Mouse (Mus musculus): ENCODE data around the gene BC051665. TPM values are rescaled to one million over a fixed set of nuclear protein-coding genes. Genes with fewer than 3 reads are reported as not detected.

The BC051665 gene
- polyA plus RNA-seq, 1 experiment = not detected

GRCm38 (mm10) chr13:60745358-60745757 is 40.8 kb downstream of the BC051665 start:
- Histone ChIP-seq H3K4me3 (ENCODE audit: insufficient read depth, low read depth, low read length) (no peak overlapping the region), H3K4me1 (ENCODE audit: control insufficient read depth, insufficient read depth, low read length) (no peaks in the 10 kb centered on the region), H3K27me3 (replicated peaks; ENCODE audit: control insufficient read depth, insufficient read depth, low read length) (no peaks in the 10 kb centered on the region), H3K36me3 (ENCODE audit: control insufficient read depth, insufficient read depth, low read length) (no peaks in the 10 kb centered on the region; the same call in 1 of the 2 replicates), H3K27ac (ENCODE audit: insufficient read depth, low read depth, low read length) (no peak overlapping the region)
- DNase-seq = no peak
- no peak for TF ChIP-seq POLR2A (IDR thresholded peaks at IDR 0.05; ENCODE audit: low read depth, low read length)
- 94% methylated on average over 12 of the region's 12 CpGs for WGBS

GRCm38 (mm10) chr13:60744736-60745135 is 41.4 kb downstream of the BC051665 start:
- no peak for DNase-seq
- Histone ChIP-seq H3K4me3 (ENCODE audit: insufficient read depth, low read depth, low read length) (no peak overlapping the region), H3K36me3 (ENCODE audit: control insufficient read depth, insufficient read depth, low read length) (peaks cover 1% of the 10 kb centered on the region; the same call in 1 of the 2 replicates), H3K27me3 (replicated peaks; ENCODE audit: control insufficient read depth, insufficient read depth, low read length) (no peaks in the 10 kb centered on the region), H3K27ac (ENCODE audit: insufficient read depth, low read depth, low read length) (no peak overlapping the region), H3K4me1 (ENCODE audit: control insufficient read depth, insufficient read depth, low read length) (no peaks in the 10 kb centered on the region)
- TF ChIP-seq POLR2A (IDR thresholded peaks at IDR 0.05; ENCODE audit: low read depth, low read length) = no peak
- WGBS = 83% methylated on average over 3 of the region's 3 CpGs

GRCm38 (mm10) chr13:60744078-60744460 is 42.1 kb downstream of the BC051665 start:
- DNase-seq = peak; percentile 80
- Histone ChIP-seq H3K27ac (ENCODE audit: insufficient read depth, low read depth, low read length) (no peak overlapping the region), H3K27me3 (replicated peaks; ENCODE audit: control insufficient read depth, insufficient read depth, low read length) (no peaks in the 10 kb centered on the region), H3K4me3 (ENCODE audit: insufficient read depth, low read depth, low read length) (no peak overlapping the region), H3K36me3 (ENCODE audit: control insufficient read depth, insufficient read depth, low read length) (peaks cover 1% of the 10 kb centered on the region; the same call in 1 of the 2 replicates), H3K4me1 (ENCODE audit: control insufficient read depth, insufficient read depth, low read length) (no peaks in the 10 kb centered on the region)
- TF ChIP-seq CTCF (conservative IDR thresholded peaks at IDR 0.05; ENCODE audit: insufficient read depth, insufficient read length, low read depth, low read length) (peak; percentile 93), POLR2A (IDR thresholded peaks at IDR 0.05; ENCODE audit: low read depth, low read length) (no peak)
- WGBS = 21% methylated on average over 7 of the region's 7 CpGs

- no peak for DNase-seq
- H3K4me1 ChIP-seq (ENCODE audit: control insufficient read depth, insufficient read depth, low read length) = no peaks in the 10 kb centered on the region; the same call in 1 of the 2 replicates
- H3K36me3 ChIP-seq (ENCODE audit: control insufficient read depth, insufficient read depth, low read length) = 0 out of 2 replicates have a peak, but pooled peaks cover 1% of the 10 kb centered on the region
- no peak overlapping the region for H3K4me3 ChIP-seq (ENCODE audit: insufficient read depth, low read depth, low read length)
- no peak overlapping the region for H3K27ac ChIP-seq (ENCODE audit: insufficient read depth, low read depth, low read length)
- TF ChIP-seq POLR2A (IDR thresholded peaks at IDR 0.05; ENCODE audit: low read depth, low read length) (no peak), CTCF (conservative IDR thresholded peaks at IDR 0.05; ENCODE audit: insufficient read depth, insufficient read length, low read depth, low read length) (no peak)
- H3K27me3 ChIP-seq (replicated peaks; ENCODE audit: control insufficient read depth, insufficient read depth, low read length) = no peaks in the 10 kb centered on the region
- WGBS = 69% methylated on average over 13 of the region's 13 CpGs
Measured at GRCm38 (mm10) chr13:60743381-60744077, 42.6 kb downstream of the BC051665 start.

- no peak for DNase-seq
- TF ChIP-seq CTCF (conservative IDR thresholded peaks at IDR 0.05; ENCODE audit: insufficient read depth, insufficient read length, low read depth, low read length) (no peak), POLR2A (IDR thresholded peaks at IDR 0.05; ENCODE audit: low read depth, low read length) (no peak)
Measured at GRCm38 (mm10) chr13:60742611-60743010, 43.6 kb downstream of the BC051665 start.

GRCm38 (mm10) chr13:60740248-60740647 is 45.9 kb downstream of the BC051665 start:
- no peaks in the 10 kb centered on the region for H3K27me3 ChIP-seq (replicated peaks; ENCODE audit: control insufficient read depth, insufficient read depth, low read length)
- TF ChIP-seq CTCF (conservative IDR thresholded peaks at IDR 0.05; ENCODE audit: insufficient read depth, insufficient read length, low read depth, low read length) (peak; percentile 44), POLR2A (IDR thresholded peaks at IDR 0.05; ENCODE audit: low read depth, low read length) (no peak)
- H3K4me3 ChIP-seq (ENCODE audit: insufficient read depth, low read depth, low read length) = no peak overlapping the region
- H3K36me3 ChIP-seq (ENCODE audit: control insufficient read depth, insufficient read depth, low read length) = 0 out of 2 replicates have a peak, but pooled peaks cover 1% of the 10 kb centered on the region
- no peak overlapping the region for H3K27ac ChIP-seq (ENCODE audit: insufficient read depth, low read depth, low read length)
- peaks cover 23% of the 10 kb centered on the region for H3K4me1 ChIP-seq (ENCODE audit: control insufficient read depth, insufficient read depth, low read length)
- no peak for DNase-seq
- 88% methylated on average over 6 of the region's 6 CpGs for WGBS

More at GRCm38 (mm10) chr13:60742611-60743010, 43.6 kb downstream of the BC051665 start:
- 89% methylated on average over 3 of the region's 3 CpGs for WGBS
- Histone ChIP-seq H3K4me1 (ENCODE audit: control insufficient read depth, insufficient read depth, low read length) (peaks cover 5% of the 10 kb centered on the region; the same call in 1 of the 2 replicates), H3K4me3 (ENCODE audit: insufficient read depth, low read depth, low read length) (no peak overlapping the region), H3K36me3 (ENCODE audit: control insufficient read depth, insufficient read depth, low read length) (0 out of 2 replicates have a peak, but pooled peaks cover 1% of the 10 kb centered on the region), H3K27ac (ENCODE audit: insufficient read depth, low read depth, low read length) (no peak overlapping the region), H3K27me3 (replicated peaks; ENCODE audit: control insufficient read depth, insufficient read depth, low read length) (no peaks in the 10 kb centered on the region)

GRCm38 (mm10) chr13:60738429-60738828 is 47.7 kb downstream of the BC051665 start:
- Histone ChIP-seq H3K27me3 (replicated peaks; ENCODE audit: control insufficient read depth, insufficient read depth, low read length) (no peaks in the 10 kb centered on the region), H3K27ac (ENCODE audit: insufficient read depth, low read depth, low read length) (peak overlapping the region; percentile 74; the same call in 1 of the 2 replicates), H3K36me3 (ENCODE audit: control insufficient read depth, insufficient read depth, low read length) (0 out of 2 replicates have a peak, but pooled peaks cover 1% of the 10 kb centered on the region), H3K4me3 (ENCODE audit: insufficient read depth, low read depth, low read length) (no peak overlapping the region), H3K4me1 (ENCODE audit: control insufficient read depth, insufficient read depth, low read length) (peaks cover 25% of the 10 kb centered on the region)
- DNase-seq = peak; percentile 89
- WGBS = 2% methylated on average over 9 of the region's 9 CpGs
- TF ChIP-seq CTCF (conservative IDR thresholded peaks at IDR 0.05; ENCODE audit: insufficient read depth, insufficient read length, low read depth, low read length) = peak; percentile 87
- TF ChIP-seq POLR2A (IDR thresholded peaks at IDR 0.05; ENCODE audit: low read depth, low read length) = no peak
